Mouse (Mus musculus): Measurements from ENCODE around the gene Slc15a3. TPM values are rescaled to one million over a fixed set of nuclear protein-coding genes. Genes with fewer than 3 reads are reported as not detected.

Slc15a3 gene
- polyA plus RNA-seq, 1 experiment from 2014 or later, result 0.26 TPM

GRCm38 (mm10) chr19:10855422-10855821 is 15.9 kb downstream of the Slc15a3 start:
- Histone ChIP-seq H3K9me3 (replicated peaks) (no peaks in the 10 kb centered on the region), H3K36me3 (peaks cover 47% of the 10 kb centered on the region), H3K4me1 (0 out of 2 replicates have a peak, but pooled peaks cover 4% of the 10 kb centered on the region), H3K9ac (no peak overlapping the region), H3K4me3 (no peak overlapping the region), H3K27me3 (no peaks in the 10 kb centered on the region), H3K4me2 (replicated peaks) (no peak overlapping the region), H3K27ac (no peak overlapping the region)
- 88% methylated on average over 3 of the region's 3 CpGs for WGBS
- ATAC-seq (ENCODE audit: low FRiP score), result no peak

- no peak overlapping the region for H3K4me2 ChIP-seq (replicated peaks)
- H3K9me3 ChIP-seq (replicated peaks), result no peaks in the 10 kb centered on the region
- H3K27me3 ChIP-seq, result no peaks in the 10 kb centered on the region
- no peak for ATAC-seq (ENCODE audit: low FRiP score)
- no peak overlapping the region for H3K4me3 ChIP-seq
- peak overlapping the region; percentile 3; the same call in 1 of the 2 replicates for H3K27ac ChIP-seq
- no peak overlapping the region for H3K9ac ChIP-seq
- WGBS, result 51% methylated on average over 2 of the region's 2 CpGs
- 0 out of 2 replicates have a peak, but pooled peaks cover 4% of the 10 kb centered on the region for H3K4me1 ChIP-seq
- H3K36me3 ChIP-seq, result peaks cover 58% of the 10 kb centered on the region
Measured at GRCm38 (mm10) chr19:10856520-10856919, 17.0 kb downstream of the Slc15a3 start.

- Histone ChIP-seq H3K36me3 (peaks cover 93% of the 10 kb centered on the region), H3K27ac (no peak overlapping the region), H3K27me3 (no peaks in the 10 kb centered on the region), H3K4me1 (0 out of 2 replicates have a peak, but pooled peaks cover 4% of the 10 kb centered on the region), H3K9ac (no peak overlapping the region), H3K9me3 (replicated peaks) (no peaks in the 10 kb centered on the region), H3K4me3 (no peak overlapping the region), H3K4me2 (replicated peaks) (no peak overlapping the region)
- ATAC-seq (ENCODE audit: low FRiP score), result no peak
- 50% methylated on average over 22 of the region's 22 CpGs for WGBS
Measured at GRCm38 (mm10) chr19:10860072-10860497, 20.6 kb downstream of the Slc15a3 start.

GRCm38 (mm10) chr19:10866351-10866750 is 26.8 kb downstream of the Slc15a3 start:
- peaks cover 67% of the 10 kb centered on the region for H3K36me3 ChIP-seq
- H3K4me3 ChIP-seq, result no peak overlapping the region
- no peak overlapping the region for H3K4me2 ChIP-seq (replicated peaks)
- H3K27ac ChIP-seq, result no peak overlapping the region
- ATAC-seq (ENCODE audit: low FRiP score), result no peak
- no peak overlapping the region for H3K9ac ChIP-seq
- no peaks in the 10 kb centered on the region for H3K27me3 ChIP-seq
- 91% methylated on average over 13 of the region's 13 CpGs for WGBS
- peaks cover 32% of the 10 kb centered on the region for H3K4me1 ChIP-seq
- H3K9me3 ChIP-seq (replicated peaks), result no peaks in the 10 kb centered on the region

- no peak overlapping the region for H3K27ac ChIP-seq
- H3K27me3 ChIP-seq, result no peaks in the 10 kb centered on the region
- H3K4me3 ChIP-seq, result peak overlapping the region; percentile 83
- peaks cover 67% of the 10 kb centered on the region for H3K36me3 ChIP-seq
- H3K4me2 ChIP-seq (replicated peaks), result peak overlapping the region; percentile 89
- peak overlapping the region; percentile 96 for H3K9ac ChIP-seq
- no peaks in the 10 kb centered on the region for H3K9me3 ChIP-seq (replicated peaks)
- peaks cover 32% of the 10 kb centered on the region for H3K4me1 ChIP-seq
- WGBS, result 33% methylated on average over 5 of the region's 5 CpGs
- no peak for ATAC-seq (ENCODE audit: low FRiP score)
Measured at GRCm38 (mm10) chr19:10867946-10868622, 28.6 kb downstream of the Slc15a3 start.

- H3K36me3 ChIP-seq, result peaks cover 67% of the 10 kb centered on the region
Measured at GRCm38 (mm10) chr19:10868623-10869141, 29.2 kb downstream of the Slc15a3 start.

GRCm38 (mm10) chr19:10869241-10869885 is 29.8 kb downstream of the Slc15a3 start:
- ATAC-seq (ENCODE audit: low FRiP score), result peak; percentile 95
- no peaks in the 10 kb centered on the region for H3K9me3 ChIP-seq (replicated peaks)
- no peaks in the 10 kb centered on the region for H3K27me3 ChIP-seq
- H3K36me3 ChIP-seq, result peaks cover 67% of the 10 kb centered on the region
- whole genome bisulfite sequencing, result under 1% methylated on average over 38 of the region's 43 CpGs
- H3K27ac ChIP-seq, result peak overlapping the region; percentile 95
- peak overlapping the region; percentile 96 for H3K9ac ChIP-seq
- H3K4me1 ChIP-seq, result peaks cover 32% of the 10 kb centered on the region
- peak overlapping the region; percentile 89 for H3K4me2 ChIP-seq (replicated peaks)
- H3K4me3 ChIP-seq, result peak overlapping the region; percentile 83

More at GRCm38 (mm10) chr19:10868623-10869141, 29.2 kb downstream of the Slc15a3 start:
- H3K4me3 ChIP-seq, result peak overlapping the region; percentile 83
- H3K9me3 ChIP-seq (replicated peaks), result no peaks in the 10 kb centered on the region
- H3K4me1 ChIP-seq, result peaks cover 32% of the 10 kb centered on the region
- peak overlapping the region; percentile 89 for H3K4me2 ChIP-seq (replicated peaks)
- WGBS, result 2% methylated on average over 17 of the region's 17 CpGs
- H3K27ac ChIP-seq, result peak overlapping the region; percentile 95
- H3K9ac ChIP-seq, result peak overlapping the region; percentile 96
- H3K27me3 ChIP-seq, result no peaks in the 10 kb centered on the region
- peak; percentile 24 for ATAC-seq (ENCODE audit: low FRiP score)

GRCm38 (mm10) chr19:10869886-10870527 is 30.5 kb downstream of the Slc15a3 start, which contains the start of gene Tmem132a:
Gene Tmem132a, minus strand, starts transcription at chr19:10869940.
- peak; percentile 35 for ATAC-seq (ENCODE audit: low FRiP score)
- Histone ChIP-seq H3K4me1 (peaks cover 32% of the 10 kb centered on the region), H3K9ac (peak within 1 kb of the TSS; percentile 96), H3K27me3 (no peaks in the 10 kb centered on the region), H3K27ac (peak within 1 kb of the TSS; percentile 95), H3K4me2 (replicated peaks) (peak within 1 kb of the TSS; percentile 89), H3K9me3 (replicated peaks) (no peaks in the 10 kb centered on the region), H3K4me3 (peak within 1 kb of the TSS; percentile 83), H3K36me3 (peaks cover 62% of the 10 kb centered on the region)
- 1% methylated on average over 8 of the region's 8 CpGs for WGBS

GRCm38 (mm10) chr19:10870676-10871075 is 31.1 kb downstream of the Slc15a3 start:
- Histone ChIP-seq H3K9me3 (replicated peaks) (no peaks in the 10 kb centered on the region), H3K27me3 (no peaks in the 10 kb centered on the region), H3K4me1 (peaks cover 32% of the 10 kb centered on the region), H3K27ac (no peak overlapping the region), H3K4me3 (no peak overlapping the region), H3K36me3 (peaks cover 55% of the 10 kb centered on the region), H3K4me2 (replicated peaks) (no peak overlapping the region), H3K9ac (0 out of 2 replicates have a peak overlapping the region, but pooled peaks have one; percentile 13)
- no peak for ATAC-seq (ENCODE audit: low FRiP score)
- 95% methylated on average over 3 of the region's 3 CpGs for WGBS

- WGBS, result 72% methylated on average over 14 of the region's 14 CpGs
- Histone ChIP-seq H3K9me3 (replicated peaks) (no peaks in the 10 kb centered on the region), H3K9ac (0 out of 2 replicates have a peak overlapping the region, but pooled peaks have one; percentile 13), H3K27me3 (no peaks in the 10 kb centered on the region), H3K4me1 (peaks cover 32% of the 10 kb centered on the region), H3K27ac (no peak overlapping the region), H3K4me3 (no peak overlapping the region), H3K36me3 (peaks cover 47% of the 10 kb centered on the region), H3K4me2 (replicated peaks) (no peak overlapping the region)
- no peak for ATAC-seq (ENCODE audit: low FRiP score)
Measured at GRCm38 (mm10) chr19:10871328-10871961, 31.9 kb downstream of the Slc15a3 start.

GRCm38 (mm10) chr19:10878201-10878837 is 38.8 kb downstream of the Slc15a3 start:
- H3K27me3 ChIP-seq, result no peaks in the 10 kb centered on the region
- H3K36me3 ChIP-seq, result peaks cover 15% of the 10 kb centered on the region
- no peak for ATAC-seq (ENCODE audit: low FRiP score)
- no peaks in the 10 kb centered on the region for H3K9me3 ChIP-seq (replicated peaks)
- peaks cover 17% of the 10 kb centered on the region for H3K4me1 ChIP-seq
- H3K4me3 ChIP-seq, result no peak overlapping the region
- no peak overlapping the region for H3K4me2 ChIP-seq (replicated peaks)
- 93% methylated on average over 7 of the region's 7 CpGs for WGBS
- no peak overlapping the region; the same call in 1 of the 2 replicates for H3K9ac ChIP-seq
- H3K27ac ChIP-seq, result no peak overlapping the region

Data from hindbrain, embryonic 12.5 days (tissue).